Mouse (Mus musculus): ENCODE results near the gene Tpi1.

Tpi1 gene

GRCm38 (mm10) chr6:124769101-124769765 is 44.9 kb downstream of the Tpi1 start, which contains the start of gene Eno2:
Gene Eno2, minus strand, starts transcription at chr6:124769673.
- peak; percentile 82 for DNase-seq

GRCm38 (mm10) chr6:124768704-124769044 is 45.4 kb downstream of the Tpi1 start:
- DNase-seq = no peak

- no peak for DNase-seq
Observed at GRCm38 (mm10) chr6:124767920-124768703, 46.0 kb downstream of the Tpi1 start.

- no peak for DNase-seq
Observed at GRCm38 (mm10) chr6:124767536-124767919, 46.6 kb downstream of the Tpi1 start.

- no peak for DNase-seq
Observed at GRCm38 (mm10) chr6:124765951-124766350, 48.1 kb downstream of the Tpi1 start.
